Mouse (Mus musculus): ENCODE measurements at regions not wholly inside any gene's neighbourhood (a gene's known extent, or its start where the extent isn't known, plus 50 kb on each side); places are given as distances from the start of the nearest gene placed in this dataset.
A peak's percentile ranks its signal among the peaks of the same experiment; 100 is the strongest.

GRCm38 (mm10) chr3:128122111-128122510 lies 226.0 kb upstream of the Fam241a start:
- DNase-seq (ENCODE audit: low read depth, low spot score): no peak

- DNase-seq (ENCODE audit: low read depth, low spot score): no peak
These were observed 224.7 kb upstream of the Fam241a start for GRCm38 (mm10) chr3:128120647-128121440.

- no peak for DNase-seq (ENCODE audit: low read depth, low spot score)
These were observed 217.1 kb upstream of the Fam241a start for GRCm38 (mm10) chr3:128113209-128113608.

- DNase-seq (ENCODE audit: low read depth, low spot score): no peak
These were observed 214.3 kb upstream of the Fam241a start for GRCm38 (mm10) chr3:128110406-128110805.

GRCm38 (mm10) chr3:128104516-128104915 lies 208.4 kb upstream of the Fam241a start:
- DNase-seq (ENCODE audit: low read depth, low spot score): no peak

GRCm38 (mm10) chr3:128093046-128093445 lies 196.9 kb upstream of the Fam241a start:
- no peak for DNase-seq (ENCODE audit: low read depth, low spot score)

- peak; percentile 23 for DNase-seq (ENCODE audit: low read depth, low spot score)
These were observed 192.1 kb upstream of the Fam241a start for GRCm38 (mm10) chr3:128088207-128088606.

- DNase-seq (ENCODE audit: low read depth, low spot score): no peak
These were observed 191.0 kb upstream of the Fam241a start for GRCm38 (mm10) chr3:128087163-128087562.

GRCm38 (mm10) chr3:128082463-128082862 lies 186.3 kb upstream of the Fam241a start:
- no peak for DNase-seq (ENCODE audit: low read depth, low spot score)

GRCm38 (mm10) chr3:128081430-128081829 lies 185.3 kb upstream of the Fam241a start:
- DNase-seq (ENCODE audit: low read depth, low spot score): no peak

GRCm38 (mm10) chr3:128067861-128068260 lies 171.7 kb upstream of the Fam241a start:
- DNase-seq (ENCODE audit: low read depth, low spot score): no peak

GRCm38 (mm10) chr3:128054031-128054430 lies 157.9 kb upstream of the Fam241a start:
- no peak for DNase-seq (ENCODE audit: low read depth, low spot score)

GRCm38 (mm10) chr3:128043709-128044108 lies 147.6 kb upstream of the Fam241a start:
- no peak for DNase-seq (ENCODE audit: low read depth, low spot score)

- DNase-seq (ENCODE audit: low read depth, low spot score): no peak
These were observed 144.4 kb upstream of the Fam241a start for GRCm38 (mm10) chr3:128040407-128041115.

GRCm38 (mm10) chr3:128039185-128039584 lies 143.1 kb upstream of the Fam241a start:
- no peak for DNase-seq (ENCODE audit: low read depth, low spot score)

GRCm38 (mm10) chr3:128036538-128036937 lies 140.4 kb upstream of the Fam241a start:
- DNase-seq (ENCODE audit: low read depth, low spot score): no peak

GRCm38 (mm10) chr3:128030352-128030751 lies 134.2 kb upstream of the Fam241a start:
- no peak for DNase-seq (ENCODE audit: low read depth, low spot score)

GRCm38 (mm10) chr3:128029565-128029915 lies 133.4 kb upstream of the Fam241a start:
- DNase-seq (ENCODE audit: low read depth, low spot score): no peak

- DNase-seq (ENCODE audit: low read depth, low spot score): no peak
These were observed 132.9 kb upstream of the Fam241a start for GRCm38 (mm10) chr3:128028856-128029564.

GRCm38 (mm10) chr3:128024856-128025255 lies 128.7 kb upstream of the Fam241a start:
- DNase-seq (ENCODE audit: low read depth, low spot score): no peak

GRCm38 (mm10) chr3:128014909-128015308 lies 118.8 kb upstream of the Fam241a start:
- DNase-seq (ENCODE audit: low read depth, low spot score): no peak

GRCm38 (mm10) chr3:128002905-128003641 lies 106.9 kb upstream of the Fam241a start:
- no peak for DNase-seq (ENCODE audit: low read depth, low spot score)
